Mouse (Mus musculus): Measurements from ENCODE around the gene Cep112.

- TF ChIP-seq POLR2A (IDR thresholded peaks at IDR 0.05; ENCODE audit: insufficient read depth, low read depth, low read length) = no peak
- TF ChIP-seq CTCF (IDR thresholded peaks at IDR 0.05; ENCODE audit: insufficient read depth, low read depth, low read length) = no peak
These were observed 42.3 kb upstream of the Cep112 start for GRCm38 (mm10) chr11:108382664-108383063.

Data from olfactory bulb, adult 2 months (tissue).